Mouse (Mus musculus) ES-E14 (cell line): Measurements from ENCODE around the gene Extl1. TPM values are rescaled to one million over a fixed set of nuclear protein-coding genes. Genes with fewer than 3 reads are reported as not detected.

Experiments used
- DNase-seq: peaks from one replicate; pipeline ENCODE4 v3.0.0-alpha.2; 2013; ENCODE audit warnings: low read depth, low spot score
- H3K27ac ChIP-seq: 2 replicates; pipeline ENCODE4 v1.5.1; 2012; ENCODE audit warnings: low read depth, mild to moderate bottlenecking, low read length, moderate library complexity, mixed read lengths; ENCODE audit not compliant: poor library complexity, insufficient read depth, severe bottlenecking
- H3K36me3 ChIP-seq: 2 replicates; pipeline ENCODE4 v1.6.1; 2012; ENCODE audit warnings: mild to moderate bottlenecking, low read length, moderate library complexity, mixed read lengths; ENCODE audit not compliant: control insufficient read depth, poor library complexity, insufficient read depth, severe bottlenecking
- H3K4me1 ChIP-seq, 2 experiments: fragments of 150-350 bp in 1 of 2; sonication (generic) in 1 of 2; 2 replicates each; pipeline ENCODE4 v1.6.1; 2012; ENCODE audit warnings: low read length in 2 of 2, mild to moderate bottlenecking in 1 of 2, mixed read lengths in 1 of 2; ENCODE audit not compliant: control insufficient read depth in 2 of 2, insufficient read depth in 2 of 2, poor library complexity in 1 of 2
- H3K4me3 ChIP-seq, 2 experiments: fragments of 150-350 bp in 1 of 2; sonication (generic) in 1 of 2; 2 replicates each; pipeline ENCODE4 v1.5.1; 2012; ENCODE audit warnings: low read length in 2 of 2, low read depth in 1 of 2, mild to moderate bottlenecking in 1 of 2, mixed read lengths in 1 of 2; ENCODE audit not compliant: insufficient read depth in 1 of 2, poor library complexity in 1 of 2, severe bottlenecking in 1 of 2
- H3K9ac ChIP-seq: 2 replicates; pipeline ENCODE4 v1.6.1; 2012; ENCODE audit warnings: low read depth, mild to moderate bottlenecking, low read length, mixed read lengths; ENCODE audit not compliant: poor library complexity, insufficient read depth, severe bottlenecking
- H3K9me3 ChIP-seq: fragments of 150-350 bp; sonication (generic); 2 replicates; pipeline ENCODE4 v1.6.1; 2012; ENCODE audit warnings: low read depth, mild to moderate bottlenecking, low read length; ENCODE audit not compliant: control insufficient read depth, insufficient read depth
- CHD2 ChIP-seq: IDR thresholded peaks from 2 replicates; pipeline ENCODE4 v1.6.1; 2014; ENCODE audit warnings: mild to moderate bottlenecking, low read depth, low read length, inconsistent platforms
- HCFC1 ChIP-seq: IDR thresholded peaks from 2 replicates; pipeline ENCODE4 v1.6.1; 2012; ENCODE audit warnings: low read length, inconsistent platforms, borderline replicate concordance; ENCODE audit not compliant: insufficient read depth
- MAFK ChIP-seq: IDR thresholded peaks from 2 replicates; pipeline ENCODE4 v1.6.1; 2014; ENCODE audit warnings: mild to moderate bottlenecking, low read depth, low read length, inconsistent platforms; ENCODE audit not compliant: insufficient read depth
- ZC3H11A ChIP-seq: IDR thresholded peaks from 2 replicates; pipeline ENCODE4 v1.6.1; 2012; ENCODE audit warnings: low read depth, mild to moderate bottlenecking, inconsistent platforms, low read length, borderline replicate concordance
- ZNF384 ChIP-seq: IDR thresholded peaks from 2 replicates; pipeline ENCODE4 v1.6.1; 2012; ENCODE audit warnings: low read depth, low read length, inconsistent platforms
- in situ Hi-C, 2 experiments: fragments of 600-800 bp; cut with MboI; formaldehyde crosslinking; loops; one replicate each; pipeline ENCODE4 v1.15.1; 2025; ENCODE audit warnings: low sequenced_read_pairs in 2 of 2, inconsistent platforms in 1 of 2; ENCODE audit not compliant: unreplicated experiment in 2 of 2
- total RNA-seq: library from RNA; depleted of rRNA; stranded (reverse); fragments of 300-350 nt; gene quantifications from 2 replicates; pipeline ENCODE4 v1.2.3, GENCODE M21; 2012

Gene Extl1
- total RNA-seq, 1 experiment = 4.2 TPM

GRCm38 (mm10) chr4:134356591-134357460 lies 26.8 kb downstream of the Extl1 start:
- Histone ChIP-seq H3K4me3 (no peak overlapping the region; a peak in 1 of 4 replicates), H3K27ac (no peak overlapping the region; the same call in 1 of the 2 replicates), H3K4me1 (peaks cover 5 to 37% of the 10 kb centered on the region in 2 experiments; a peak in 3 of 4 replicates), H3K9ac (no peak overlapping the region), H3K9me3 (no peaks in the 10 kb centered on the region), H3K36me3 (peaks cover 4% of the 10 kb centered on the region)
- in situ Hi-C loops = no loop called here
- TF ChIP-seq ZC3H11A = 0 out of 2 replicates have a peak, but pooled peaks have one; percentile 30
- TF ChIP-seq ZNF384 = no peak
- peak; percentile 72 for DNase-seq

DNA sequence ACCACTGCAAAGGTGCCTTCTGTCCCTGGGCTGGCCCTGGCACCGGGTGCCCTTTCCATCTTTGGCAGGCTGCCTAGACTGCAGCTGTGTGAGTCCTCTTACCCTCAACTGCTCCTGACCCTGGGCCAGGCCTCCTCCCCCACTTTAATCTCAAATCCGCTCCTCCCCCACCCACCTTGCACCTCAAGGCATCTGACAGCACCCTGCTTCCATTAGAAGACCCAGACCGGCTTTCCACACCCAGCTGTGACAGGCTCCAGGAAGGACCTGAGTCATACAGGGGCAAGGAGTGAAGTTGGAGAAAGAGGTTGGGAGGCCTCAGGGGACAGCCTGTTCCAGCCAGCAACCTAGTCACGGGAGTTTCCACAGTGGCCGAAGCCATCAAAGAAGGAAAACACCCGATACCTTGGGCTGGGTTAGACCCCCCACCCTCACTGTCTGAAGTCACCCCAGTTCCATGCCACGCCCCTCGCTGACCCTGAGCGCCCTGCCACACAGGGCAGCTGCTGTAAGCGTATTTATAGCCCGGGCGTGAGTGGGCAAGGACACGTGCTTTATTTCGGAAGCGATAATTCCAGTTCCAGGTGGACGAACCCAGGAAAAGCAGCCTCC lies 27.7 kb downstream of the Extl1 start:
- in situ Hi-C loops = no loop called here

GRCm38 (mm10) chr4:134353527-134354409 lies 29.9 kb downstream of the Extl1 start:
- Histone ChIP-seq H3K4me3 (no peak overlapping the region), H3K36me3 (peaks cover 10% of the 10 kb centered on the region), H3K9me3 (no peaks in the 10 kb centered on the region), H3K9ac (no peak overlapping the region), H3K27ac (no peak overlapping the region; the same call in 1 of the 2 replicates), H3K4me1 (peaks cover 8 to 38% of the 10 kb centered on the region in 2 experiments; a peak in 3 of 4 replicates)
- DNase-seq = no peak
- TF ChIP-seq ZNF384 = no peak
- TF ChIP-seq HCFC1 = no peak
- TF ChIP-seq ZC3H11A = no peak
- no peak for TF ChIP-seq MAFK
- TF ChIP-seq CHD2 = no peak
- in situ Hi-C loops = no loop called here

More for the DNA sequence above, 27.7 kb downstream of the Extl1 start:
- peaks cover 4% of the 10 kb centered on the region for H3K36me3 ChIP-seq
- no peak overlapping the region; the same call in 1 of the 2 replicates for H3K27ac ChIP-seq
- DNase-seq = no peak
- TF ChIP-seq ZNF384 (no peak), HCFC1 (no peak), CHD2 (no peak), ZC3H11A (no peak), MAFK (no peak)
- H3K4me3 ChIP-seq = no peak overlapping the region
- H3K9ac ChIP-seq = 0 out of 2 replicates have a peak overlapping the region, but pooled peaks have one; percentile 7
- H3K4me1 ChIP-seq = peaks cover 8 to 41% of the 10 kb centered on the region in 2 experiments; a peak in 3 of 4 replicates
- no peaks in the 10 kb centered on the region for H3K9me3 ChIP-seq

DNA sequence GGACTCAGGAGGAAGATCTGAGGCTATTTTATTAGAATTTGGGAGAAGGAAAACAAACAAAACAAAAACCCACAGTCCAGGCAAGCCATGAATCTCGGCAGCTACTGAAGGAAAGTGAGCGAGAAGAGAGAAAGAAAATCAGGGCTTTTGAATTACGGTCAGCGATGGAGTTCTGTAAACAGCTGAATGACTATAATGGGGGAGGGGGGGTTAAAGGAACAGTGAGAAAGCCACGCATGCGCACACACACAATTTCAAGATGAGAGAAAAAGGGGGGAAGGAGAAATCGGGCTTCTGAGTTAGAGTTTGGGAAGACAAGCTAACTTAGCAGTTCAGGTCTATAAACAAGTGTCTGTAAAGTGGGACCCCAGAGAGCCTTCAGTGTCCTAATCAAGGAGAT lies 30.7 kb downstream of the Extl1 start:
- Histone ChIP-seq H3K27ac (no peak overlapping the region), H3K4me1 (peaks cover 8 to 36% of the 10 kb centered on the region in 2 experiments; a peak in 3 of 4 replicates), H3K9ac (no peak overlapping the region), H3K4me3 (no peak overlapping the region), H3K36me3 (peaks cover 16% of the 10 kb centered on the region), H3K9me3 (no peaks in the 10 kb centered on the region)
- in situ Hi-C loops = no loop called here
- TF ChIP-seq ZC3H11A (no peak), MAFK (no peak), HCFC1 (no peak), CHD2 (no peak), ZNF384 (no peak)
- DNase-seq = no peak
